Mouse (Mus musculus): ENCODE measurements at regions not wholly inside any gene's neighbourhood (a gene's known extent, or its start where the extent isn't known, plus 50 kb on each side); places are given as distances from the start of the nearest gene placed in this dataset.

GRCm38 (mm10) chr15:36916998-36917397 lies 90.6 kb downstream of the Zfp706 start:
- no peak for DNase-seq (ENCODE audit: low spot score)

- no peak for DNase-seq (ENCODE audit: low spot score)
Observed at GRCm38 (mm10) chr15:36914239-36915100, 93.1 kb downstream of the Zfp706 start.

- no peak for DNase-seq (ENCODE audit: low spot score)
Observed at GRCm38 (mm10) chr15:36913308-36913707, 94.3 kb downstream of the Zfp706 start.

- no peak for DNase-seq (ENCODE audit: low spot score)
Observed at GRCm38 (mm10) chr15:36910272-36910671, 97.3 kb downstream of the Zfp706 start.

- no peak for DNase-seq (ENCODE audit: low spot score)
Observed at GRCm38 (mm10) chr15:36909494-36909893, 98.1 kb downstream of the Zfp706 start.

- no peak for DNase-seq (ENCODE audit: low spot score)
Observed at GRCm38 (mm10) chr15:36906789-36907188, 100.8 kb downstream of the Zfp706 start.

- no peak for DNase-seq (ENCODE audit: low spot score)
Observed at GRCm38 (mm10) chr15:36906052-36906451, 101.5 kb downstream of the Zfp706 start.

GRCm38 (mm10) chr15:36903922-36904321 lies 103.7 kb downstream of the Zfp706 start:
- DNase-seq (ENCODE audit: low spot score): no peak

GRCm38 (mm10) chr15:36903309-36903708 lies 104.3 kb downstream of the Zfp706 start:
- DNase-seq (ENCODE audit: low spot score): no peak

- DNase-seq (ENCODE audit: low spot score): no peak
Observed at GRCm38 (mm10) chr15:36901830-36902285, 105.7 kb downstream of the Zfp706 start.

- no peak for DNase-seq (ENCODE audit: low spot score)
Observed at GRCm38 (mm10) chr15:36901350-36901749, 106.2 kb downstream of the Zfp706 start.

- no peak for DNase-seq (ENCODE audit: low spot score)
Observed at GRCm38 (mm10) chr15:36900940-36901339, 106.6 kb downstream of the Zfp706 start.

GRCm38 (mm10) chr15:36899882-36900281 lies 107.7 kb downstream of the Zfp706 start:
- DNase-seq (ENCODE audit: low spot score): no peak

- DNase-seq (ENCODE audit: low spot score): no peak
Observed at GRCm38 (mm10) chr15:36898857-36899523, 108.6 kb downstream of the Zfp706 start.

GRCm38 (mm10) chr15:36898326-36898725 lies 109.2 kb downstream of the Zfp706 start:
- DNase-seq (ENCODE audit: low spot score): no peak

- DNase-seq (ENCODE audit: low spot score): no peak
Observed at GRCm38 (mm10) chr15:36896265-36896664, 111.3 kb downstream of the Zfp706 start.

GRCm38 (mm10) chr15:36895031-36895430 lies 112.5 kb downstream of the Zfp706 start:
- no peak for DNase-seq (ENCODE audit: low spot score)

- DNase-seq (ENCODE audit: low spot score): no peak
Observed at GRCm38 (mm10) chr15:36893407-36893969, 114.1 kb downstream of the Zfp706 start.

GRCm38 (mm10) chr15:36892576-36893205 lies 114.9 kb downstream of the Zfp706 start:
- DNase-seq (ENCODE audit: low spot score): no peak

- no peak for DNase-seq (ENCODE audit: low spot score)
Observed at GRCm38 (mm10) chr15:36891851-36892250, 115.7 kb downstream of the Zfp706 start.

GRCm38 (mm10) chr15:36891296-36891695 lies 116.3 kb downstream of the Zfp706 start:
- no peak for DNase-seq (ENCODE audit: low spot score)

GRCm38 (mm10) chr15:36889072-36889471 lies 118.5 kb downstream of the Zfp706 start:
- DNase-seq (ENCODE audit: low spot score): no peak

Data from spleen, adult 12 weeks (tissue).